Mouse (Mus musculus): ENCODE measurements around the gene Ide.

DNA sequence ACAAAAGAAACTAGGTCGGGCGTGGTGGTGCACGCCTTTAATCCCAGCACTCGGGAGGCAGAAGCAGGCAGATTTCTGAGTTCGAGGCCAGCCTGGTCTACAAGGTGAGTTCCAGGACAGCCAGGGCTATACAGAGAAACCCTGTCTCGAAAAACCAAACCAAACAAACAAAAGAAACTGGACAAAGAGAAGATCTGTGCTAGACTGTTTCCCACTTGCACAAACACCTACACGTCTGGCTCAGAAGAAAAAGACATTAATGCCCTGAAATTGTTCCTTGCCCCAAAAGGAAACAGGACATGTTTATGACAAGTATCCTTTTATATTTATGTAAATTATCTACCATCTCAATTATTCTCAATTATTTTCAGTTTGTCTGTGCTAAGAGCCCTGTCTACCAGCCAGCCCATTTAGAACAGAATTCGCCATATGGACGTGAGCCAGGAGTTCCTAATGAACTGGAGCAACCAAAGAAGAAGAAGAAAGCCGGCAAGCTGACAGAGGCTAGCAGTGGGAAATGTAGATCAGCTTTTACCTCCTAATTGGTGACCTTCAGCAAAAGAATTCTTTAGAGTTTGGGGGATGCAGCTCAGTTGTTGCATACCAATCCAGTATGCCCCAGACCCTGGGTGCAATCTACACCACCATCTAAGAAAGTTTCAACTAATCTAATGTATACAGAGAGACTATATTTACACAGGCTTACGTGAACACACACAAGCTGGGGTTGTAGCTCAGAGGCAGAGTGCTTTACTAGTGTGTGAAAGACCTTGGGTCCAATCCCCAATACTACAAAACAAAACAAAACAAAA is 25.7 kb upstream of the Ide start:
- TF ChIP-seq EP300 (IDR thresholded peaks at IDR 0.05; ENCODE audit: low read depth) (no peak), CTCF (IDR thresholded peaks at IDR 0.05; ENCODE audit: low read depth) (no peak)

Data from liver, embryonic 14.5 days (tissue).